Mouse (Mus musculus): ENCODE data around the gene Elavl4. TPM values are rescaled to one million over a fixed set of nuclear protein-coding genes. Genes with fewer than 3 reads are reported as not detected.

The Elavl4 gene
- polyA plus RNA-seq, 1 experiment = not detected

DNA sequence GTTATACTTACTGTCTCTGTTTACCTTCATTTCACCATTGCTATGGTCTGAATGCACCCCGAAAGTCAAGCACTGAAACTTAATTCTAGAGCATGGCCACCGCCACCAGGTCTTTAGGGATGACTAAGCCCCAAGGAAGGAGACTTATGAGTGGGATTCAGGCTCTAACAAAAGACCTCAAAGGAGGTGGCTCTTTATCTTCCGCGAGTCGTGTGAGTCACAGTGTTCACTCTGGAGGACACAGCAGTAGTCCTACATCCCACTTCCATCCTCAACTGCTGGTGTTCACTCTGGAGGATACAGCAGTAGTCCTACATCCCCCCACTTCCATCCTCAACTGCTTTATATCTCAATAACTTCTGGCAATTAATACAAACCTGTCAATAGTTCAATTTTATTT is 151.8 kb downstream of the Elavl4 start:
- Histone ChIP-seq H3K9me3 (no peaks in the 10 kb centered on the region), H3K27me3 (replicated peaks) (no peaks in the 10 kb centered on the region), H3K36me3 (replicated peaks; ENCODE audit: low read length) (no peaks in the 10 kb centered on the region), H3K4me1 (no peaks in the 10 kb centered on the region), H3K4me3 (replicated peaks) (no peak overlapping the region)
- no peak for TF ChIP-seq GATA1 (IDR thresholded peaks at IDR 0.05; ENCODE audit: borderline replicate concordance, low read length)
- no peak for TF ChIP-seq FLI1 (IDR thresholded peaks at IDR 0.05; ENCODE audit: low read length)

DNA sequence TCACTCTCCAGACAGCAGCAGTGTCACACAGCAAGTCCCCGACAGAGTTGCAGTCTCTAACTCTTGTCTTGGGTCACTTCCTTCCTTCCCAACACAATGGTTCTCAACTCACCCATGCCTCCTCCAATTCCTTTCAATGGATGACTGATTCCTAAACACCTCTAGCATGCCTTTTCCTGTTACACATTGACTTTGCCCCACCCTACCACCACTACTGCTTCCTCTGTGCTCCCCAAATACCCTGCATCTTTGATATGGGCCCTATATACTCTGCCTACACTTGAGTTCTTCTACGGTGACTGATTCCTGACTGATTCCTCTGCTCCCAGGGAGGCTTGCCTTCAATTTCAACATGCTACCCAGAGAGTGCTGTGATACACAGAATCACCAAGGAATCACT is 153.1 kb downstream of the Elavl4 start:
- Histone ChIP-seq H3K4me1 (no peaks in the 10 kb centered on the region), H3K36me3 (replicated peaks; ENCODE audit: low read length) (no peaks in the 10 kb centered on the region), H3K4me3 (replicated peaks) (no peak overlapping the region), H3K27me3 (replicated peaks) (no peaks in the 10 kb centered on the region), H3K9me3 (no peaks in the 10 kb centered on the region)
- no peak for TF ChIP-seq FLI1 (IDR thresholded peaks at IDR 0.05; ENCODE audit: low read length)
- no peak for TF ChIP-seq GATA1 (IDR thresholded peaks at IDR 0.05; ENCODE audit: borderline replicate concordance, low read length)

DNA sequence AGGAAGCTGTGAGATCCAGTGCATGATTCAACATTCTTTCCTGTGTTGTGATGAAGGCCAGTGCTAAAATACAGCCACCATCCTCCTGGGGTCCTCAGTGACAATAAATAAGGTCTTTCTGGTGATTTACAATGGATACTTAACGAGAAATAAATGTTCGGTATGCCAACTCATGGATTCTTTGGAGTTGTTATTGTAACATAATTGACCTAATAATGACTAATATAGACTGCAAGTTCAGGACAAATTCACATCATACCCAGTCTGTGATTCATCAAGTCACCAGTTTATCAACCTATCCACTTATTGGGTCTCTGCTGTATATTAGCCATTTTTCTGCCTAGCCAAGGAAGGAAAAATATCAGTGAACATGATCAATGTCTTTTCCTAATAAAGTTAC is 174.4 kb downstream of the Elavl4 start:
- TF ChIP-seq FLI1 (IDR thresholded peaks at IDR 0.05; ENCODE audit: low read length) (no peak), GATA1 (IDR thresholded peaks at IDR 0.05; ENCODE audit: borderline replicate concordance, low read length) (no peak)
- Histone ChIP-seq H3K4me3 (replicated peaks) (no peak overlapping the region), H3K9me3 (no peaks in the 10 kb centered on the region), H3K27me3 (replicated peaks) (no peaks in the 10 kb centered on the region), H3K4me1 (no peaks in the 10 kb centered on the region), H3K36me3 (replicated peaks; ENCODE audit: low read length) (no peaks in the 10 kb centered on the region)

DNA sequence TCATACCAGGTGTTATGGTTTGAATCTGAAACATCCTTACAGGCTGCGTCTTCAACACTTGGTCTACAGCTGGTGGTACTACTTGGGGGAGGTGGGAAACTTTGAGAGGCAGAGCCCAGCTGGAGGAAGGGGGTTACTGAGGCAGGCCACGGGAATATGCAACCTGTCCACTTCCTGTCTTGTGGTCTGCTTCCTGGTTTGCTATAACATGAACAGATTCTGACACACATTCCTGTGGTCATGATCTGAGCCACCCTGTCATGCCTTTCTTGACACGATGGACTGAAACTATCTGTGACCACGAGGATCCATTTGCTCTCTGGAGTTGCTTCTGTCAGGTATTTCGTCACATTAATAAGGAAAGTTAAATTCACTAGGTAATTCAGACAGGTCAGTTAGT is 179.7 kb downstream of the Elavl4 start:
- H3K27me3 ChIP-seq (replicated peaks) = no peaks in the 10 kb centered on the region
- no peaks in the 10 kb centered on the region for H3K4me1 ChIP-seq
- H3K4me3 ChIP-seq (replicated peaks) = no peak overlapping the region
- no peaks in the 10 kb centered on the region for H3K36me3 ChIP-seq (replicated peaks; ENCODE audit: low read length)
- H3K9me3 ChIP-seq = no peaks in the 10 kb centered on the region
- TF ChIP-seq GATA1 (IDR thresholded peaks at IDR 0.05; ENCODE audit: borderline replicate concordance, low read length) = no peak
- no peak for TF ChIP-seq FLI1 (IDR thresholded peaks at IDR 0.05; ENCODE audit: low read length)

DNA sequence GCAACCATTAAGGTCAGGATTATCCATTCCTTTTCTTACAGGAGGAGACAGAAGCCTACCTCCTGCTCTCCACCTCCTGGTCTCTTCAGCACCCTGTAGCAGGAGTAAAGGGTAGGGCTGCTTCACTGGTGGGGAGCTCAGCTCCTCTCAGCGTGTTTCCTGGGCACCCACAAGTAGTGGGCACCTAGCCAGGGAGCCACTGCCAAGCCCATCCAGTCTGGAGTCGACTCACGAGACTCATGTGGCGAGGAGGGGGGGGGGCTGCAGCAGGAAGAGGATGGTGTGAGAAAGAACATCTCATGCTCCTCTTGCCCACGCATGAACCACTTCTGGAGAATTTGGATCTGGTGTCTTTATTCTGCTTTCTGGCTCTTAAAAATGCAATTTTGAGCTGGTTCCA is 186.5 kb downstream of the Elavl4 start:
- H3K9me3 ChIP-seq = 0 out of 2 replicates have a peak, but pooled peaks cover 3% of the 10 kb centered on the region
- H3K4me3 ChIP-seq (replicated peaks) = no peak overlapping the region
- no peaks in the 10 kb centered on the region for H3K27me3 ChIP-seq (replicated peaks)
- TF ChIP-seq GATA1 (IDR thresholded peaks at IDR 0.05; ENCODE audit: borderline replicate concordance, low read length) (no peak), FLI1 (IDR thresholded peaks at IDR 0.05; ENCODE audit: low read length) (no peak)
- no peaks in the 10 kb centered on the region for H3K36me3 ChIP-seq (replicated peaks; ENCODE audit: low read length)
- no peaks in the 10 kb centered on the region for H3K4me1 ChIP-seq

DNA sequence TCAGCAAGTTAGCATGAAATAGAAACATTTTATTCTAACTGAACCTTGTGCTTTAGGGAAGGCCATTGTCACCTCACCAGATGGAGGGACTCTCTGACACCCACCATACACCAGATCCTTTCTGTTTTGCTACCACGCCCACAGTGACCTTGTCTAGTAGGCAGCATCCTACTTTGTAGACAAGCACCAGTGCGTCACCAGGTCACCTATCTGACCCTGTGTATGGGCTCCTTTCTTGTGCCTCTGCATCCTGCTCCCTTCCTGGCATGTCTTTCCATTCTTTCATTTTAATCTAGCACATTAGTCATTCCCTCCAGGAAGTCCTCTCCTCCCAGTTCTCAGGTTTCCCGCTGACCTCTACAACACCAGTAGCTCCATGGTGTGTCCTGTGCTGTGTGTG is 190.1 kb downstream of the Elavl4 start:
- no peaks in the 10 kb centered on the region for H3K4me1 ChIP-seq
- no peaks in the 10 kb centered on the region for H3K36me3 ChIP-seq (replicated peaks; ENCODE audit: low read length)
- no peaks in the 10 kb centered on the region for H3K27me3 ChIP-seq (replicated peaks)
- TF ChIP-seq GATA1 (IDR thresholded peaks at IDR 0.05; ENCODE audit: borderline replicate concordance, low read length) = no peak
- TF ChIP-seq FLI1 (IDR thresholded peaks at IDR 0.05; ENCODE audit: low read length) = no peak
- H3K4me3 ChIP-seq (replicated peaks) = peak overlapping the region; percentile 6
- H3K9me3 ChIP-seq = 0 out of 2 replicates have a peak, but pooled peaks cover 3% of the 10 kb centered on the region

DNA sequence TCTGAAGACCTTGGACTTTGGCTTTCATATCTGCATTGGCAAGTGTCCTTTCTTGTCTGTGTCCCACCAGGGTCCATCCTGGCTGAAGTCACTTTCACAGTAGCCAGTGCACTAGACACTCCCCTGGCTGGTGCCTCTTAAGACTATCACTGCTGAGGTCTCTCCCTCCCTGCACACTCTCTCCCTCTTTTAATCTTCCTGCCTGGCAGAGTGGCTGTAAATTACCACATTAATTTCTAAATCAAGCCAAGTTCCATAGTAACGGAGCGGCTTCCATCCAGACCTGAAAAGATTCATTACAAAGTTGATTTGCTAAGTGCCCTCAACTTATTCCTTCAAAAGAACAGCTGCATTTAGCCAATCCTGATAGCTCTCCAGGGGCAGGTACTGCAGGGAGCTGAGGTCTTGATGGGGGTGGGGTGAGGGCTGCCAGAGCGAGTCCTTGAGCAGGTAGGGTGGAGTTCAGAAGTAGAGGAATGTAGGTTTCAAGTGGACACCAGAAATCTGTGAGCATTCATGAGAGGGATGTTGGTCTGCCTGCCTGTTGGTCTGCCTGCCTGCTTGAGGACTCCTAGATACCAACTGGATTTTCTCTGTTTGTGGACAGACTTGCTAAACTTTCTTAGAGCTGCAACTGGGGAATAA is 194.1 kb downstream of the Elavl4 start:
- Histone ChIP-seq H3K4me3 (replicated peaks) (no peak overlapping the region), H3K36me3 (replicated peaks; ENCODE audit: low read length) (no peaks in the 10 kb centered on the region), H3K9me3 (no peaks in the 10 kb centered on the region), H3K4me1 (no peaks in the 10 kb centered on the region), H3K27me3 (replicated peaks) (no peaks in the 10 kb centered on the region)
- TF ChIP-seq FLI1 (IDR thresholded peaks at IDR 0.05; ENCODE audit: low read length) (no peak), GATA1 (IDR thresholded peaks at IDR 0.05; ENCODE audit: borderline replicate concordance, low read length) (no peak)

DNA sequence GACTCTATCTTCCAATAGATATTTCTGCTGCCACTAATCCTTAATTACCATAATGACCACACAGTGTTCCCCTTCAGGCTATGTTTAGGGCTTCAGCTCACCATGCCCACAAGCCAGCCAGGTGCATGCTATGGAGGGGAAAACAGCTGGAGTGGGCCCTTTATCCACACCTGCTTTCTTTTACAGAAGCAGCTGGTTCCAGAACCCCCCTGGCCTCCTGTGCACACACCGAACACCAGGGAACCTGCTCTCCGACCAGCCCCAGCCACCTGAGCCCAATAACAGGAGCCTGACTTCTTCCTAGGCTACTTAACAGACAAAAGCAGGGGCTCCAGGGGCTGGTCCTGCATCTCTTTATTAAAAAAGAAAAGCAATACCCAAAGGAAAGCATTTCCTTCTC is 195.8 kb downstream of the Elavl4 start:
- H3K36me3 ChIP-seq (replicated peaks; ENCODE audit: low read length) = no peaks in the 10 kb centered on the region
- no peaks in the 10 kb centered on the region for H3K4me1 ChIP-seq
- H3K27me3 ChIP-seq (replicated peaks) = peaks cover 2% of the 10 kb centered on the region
- TF ChIP-seq GATA1 (IDR thresholded peaks at IDR 0.05; ENCODE audit: borderline replicate concordance, low read length) = no peak
- no peak for TF ChIP-seq FLI1 (IDR thresholded peaks at IDR 0.05; ENCODE audit: low read length)
- no peak overlapping the region for H3K4me3 ChIP-seq (replicated peaks)
- no peaks in the 10 kb centered on the region for H3K9me3 ChIP-seq

Other genes with a start within 250 kb of the Elavl4 start
- gene Agbl4, start 45.8 kb upstream of the Elavl4 start, polyA plus RNA-seq (2012; ENCODE audit: insufficient read depth, low replicate concordance) = not detected in 2 replicates

Data from megakaryocyte, embryonic 14.5 days (primary cell).